Mouse (Mus musculus): ENCODE data around the gene Ptprk.

DNA sequence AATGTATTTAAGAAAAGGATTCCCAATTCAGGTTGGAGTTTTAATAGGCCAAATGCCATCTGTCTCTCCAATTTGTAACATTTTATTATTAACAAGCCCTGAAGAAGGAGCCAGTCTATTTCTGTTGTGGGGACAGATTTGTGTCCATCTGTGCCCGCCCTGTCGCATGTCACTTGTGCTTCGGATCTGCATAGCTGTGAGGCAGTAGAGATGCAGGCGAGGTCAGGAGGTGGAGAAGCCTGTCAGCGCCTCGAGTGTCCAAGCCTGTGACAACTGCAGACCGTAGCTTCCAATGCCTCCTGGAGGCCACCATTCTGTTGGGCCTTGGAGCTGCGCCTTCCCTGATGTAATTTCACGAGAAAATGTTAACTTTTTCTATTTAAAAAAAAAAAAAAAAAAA, 417.6 kb downstream of the Ptprk start:
- no peak for TF ChIP-seq CTCF (IDR thresholded peaks at IDR 0.05)
- TF ChIP-seq EP300 (IDR thresholded peaks at IDR 0.05): no peak

Data from lung, postnatal 0 days (tissue).